ENCODE assay signal across 11 mouse cellular contexts in the genomic region with DNA sequence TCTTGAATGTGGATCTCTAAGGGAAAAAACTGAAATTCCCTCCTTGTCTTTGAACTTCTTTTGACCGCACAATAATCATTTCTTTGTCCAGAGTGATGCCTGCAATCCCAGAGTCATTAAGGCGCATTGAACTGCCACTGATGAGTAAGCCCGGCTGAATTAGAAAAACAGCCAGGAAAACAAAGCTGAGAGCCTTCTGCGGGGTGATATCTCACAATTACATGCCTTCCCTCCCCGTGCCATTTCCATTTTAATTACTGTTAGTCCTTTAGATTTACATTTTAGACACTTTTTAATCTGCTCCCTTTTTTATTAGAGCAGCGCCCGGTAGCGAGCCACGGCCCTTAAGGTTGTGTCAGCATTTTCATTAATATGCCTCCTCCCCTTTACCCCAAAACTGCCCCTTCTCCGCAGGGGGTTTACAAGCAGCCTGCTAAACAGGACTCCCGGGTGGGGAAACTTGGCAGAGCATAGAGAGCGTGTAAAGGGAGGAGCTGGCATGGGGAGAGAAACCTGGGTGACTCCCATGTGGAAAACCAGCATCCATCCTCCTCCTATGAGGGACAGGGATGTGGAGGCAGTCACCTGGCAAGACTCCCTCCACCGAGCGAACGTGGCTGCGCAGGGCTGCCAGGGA.
DNase-seq lines count a peak whose midpoint lies in the region; ATAC-seq and TF ChIP-seq lines count a peak whose summit lies in the region.
"Had no signal": no experiment of that assay in that cellular context is flagged by ENCODE, and none has a peak within 500 bp of the region (broad histone marks: within the 10 kb centered on the region; RNA-seq: fewer than 3 reads in every experiment).

No protein-coding gene starts in this region.

- 0 out of 2 replicates have a peak, but pooled peaks have one; percentile 28 for ATAC-seq in kidney, embryonic 15.5 days (replicated peaks; ENCODE audit: low FRiP score)
- ATAC-seq in midbrain, embryonic 14.5 days (ENCODE audit: low FRiP score, low TSS enrichment), result no peak; the same call in 1 of the 2 replicates
- ATAC-seq: liver, postnatal 0 days had no signal

- TF ChIP-seq CTCF in cortical plate, adult 2 months (IDR thresholded peaks at IDR 0.05; ENCODE audit: extremely low read depth, insufficient read depth, low read length), result no peak

- H3K9me3 ChIP-seq in kidney, embryonic 15.5 days (replicated peaks), result no peaks in the 10 kb centered on the region
- H3K9me3 ChIP-seq in hindbrain, embryonic 10.5 days, result no peaks in the 10 kb centered on the region
- H3K9me3 ChIP-seq in midbrain, embryonic 14.5 days (ENCODE audit: control insufficient read depth, low read length), result no peaks in the 10 kb centered on the region
- H3K9me3 ChIP-seq: heart, embryonic 15.5 days had no signal

- peaks cover 17% of the 10 kb centered on the region for H3K36me3 ChIP-seq in kidney, embryonic 15.5 days
- peaks cover 33% of the 10 kb centered on the region for H3K36me3 ChIP-seq in hindbrain, embryonic 10.5 days
- H3K36me3 ChIP-seq in midbrain, embryonic 14.5 days (ENCODE audit: control insufficient read depth, insufficient read depth, low read length), result no peaks in the 10 kb centered on the region; the same call in 1 of the 2 replicates

- 27% methylated on average over 16 of the region's 16 CpGs for WGBS in kidney, embryonic 15.5 days
- WGBS in hindbrain, embryonic 10.5 days, result 38% methylated on average over 16 of the region's 16 CpGs
- WGBS in midbrain, embryonic 14.5 days, result 16% methylated on average over 16 of the region's 16 CpGs

- no peak for TF ChIP-seq POLR2A in cortical plate, adult 2 months (IDR thresholded peaks at IDR 0.05; ENCODE audit: extremely low read depth, insufficient read depth, low read length)

- H3K4me1 ChIP-seq in kidney, embryonic 15.5 days, result peaks cover 40% of the 10 kb centered on the region
- H3K4me1 ChIP-seq in cortical plate, adult 2 months (ENCODE audit: control insufficient read depth, insufficient read depth, low read length), result peaks cover 2% of the 10 kb centered on the region; the same call in 1 of the 2 replicates
- peaks cover 52% of the 10 kb centered on the region for H3K4me1 ChIP-seq in hindbrain, embryonic 10.5 days (replicated peaks)
- peaks cover 43% of the 10 kb centered on the region for H3K4me1 ChIP-seq in midbrain, embryonic 14.5 days (ENCODE audit: control insufficient read depth, insufficient read depth, low read length)

- peaks cover 8% of the 10 kb centered on the region; the same call in 1 of the 2 replicates for H3K27me3 ChIP-seq in kidney, embryonic 15.5 days
- H3K27me3 ChIP-seq in hindbrain, embryonic 10.5 days (ENCODE audit: insufficient read depth, poor library complexity, severe bottlenecking), result peaks cover 26% of the 10 kb centered on the region
- no peaks in the 10 kb centered on the region for H3K27me3 ChIP-seq in midbrain, embryonic 14.5 days (ENCODE audit: control insufficient read depth, insufficient read depth, low read length)
- H3K27me3 ChIP-seq: heart, embryonic 15.5 days had no signal

- H3K27ac ChIP-seq in kidney, embryonic 15.5 days, result no peak overlapping the region
- H3K27ac ChIP-seq in cortical plate, adult 2 months (ENCODE audit: insufficient read depth, low read length), result peak overlapping the region; percentile 48; the same call in 1 of the 2 replicates
- H3K27ac ChIP-seq in hindbrain, embryonic 10.5 days, result peak overlapping the region; percentile 64
- H3K27ac ChIP-seq in midbrain, embryonic 14.5 days (replicated peaks; ENCODE audit: low read depth, low read length), result peak overlapping the region; percentile 72
- H3K27ac ChIP-seq: heart, embryonic 15.5 days had no signal

- H3K4me2 ChIP-seq in kidney, embryonic 15.5 days, result no peak overlapping the region
- peak overlapping the region; percentile 28 for H3K4me2 ChIP-seq in midbrain, embryonic 14.5 days (ENCODE audit: low read length)
- H3K4me2 ChIP-seq: heart, embryonic 15.5 days had no signal

- DNase-seq in kidney, postnatal 10 days, result no peak
- no peak for DNase-seq in hindbrain, embryonic 10.5 days (ENCODE audit: low spot score)
- DNase-seq in midbrain, embryonic 14.5 days, result peak; percentile 67
- no peak for DNase-seq in thymus, postnatal 0 days (ENCODE audit: low spot score)
- DNase-seq in layer of hippocampus, adult 11-12 months (ENCODE audit: low spot score), result no peak
- no peak for DNase-seq in right cerebral cortex, postnatal 25 days
- DNase-seq: kidney, adult 18-20 months; liver, postnatal 0 days had no signal

- H3K9ac ChIP-seq in kidney, embryonic 15.5 days, result no peak overlapping the region
- no peak overlapping the region for H3K9ac ChIP-seq in midbrain, embryonic 14.5 days (replicated peaks; ENCODE audit: low read length)
- H3K9ac ChIP-seq: heart, embryonic 15.5 days; liver, postnatal 0 days had no signal

- no peak overlapping the region for H3K4me3 ChIP-seq in kidney, embryonic 15.5 days (replicated peaks)
- no peak overlapping the region for H3K4me3 ChIP-seq in cortical plate, adult 2 months (ENCODE audit: insufficient read depth, low read length)
- no peak overlapping the region for H3K4me3 ChIP-seq in hindbrain, embryonic 10.5 days
- H3K4me3 ChIP-seq in midbrain, embryonic 14.5 days (replicated peaks; ENCODE audit: low read depth, low read length), result no peak overlapping the region
- H3K4me3 ChIP-seq: heart, embryonic 15.5 days had no signal
